Mouse (Mus musculus) brain, embryonic 14.5 days (tissue): ENCODE data around the gene Arhgap22.

Experiments used
- CTCF ChIP-seq: fragments of 200-500 bp; IDR thresholded peaks from 2 replicates; pipeline ENCODE4 v1.5.1; 2012; ENCODE audit warnings: inconsistent platforms, mild to moderate bottlenecking, moderate library complexity, borderline replicate concordance; ENCODE audit not compliant: insufficient read depth, insufficient read length; ENCODE audit errors: extremely low read depth
- POLR2A ChIP-seq: fragments of 200-500 bp; IDR thresholded peaks from 2 replicates; pipeline ENCODE4 v1.6.1; 2012; ENCODE audit warnings: mild to moderate bottlenecking, inconsistent platforms, borderline replicate concordance; ENCODE audit not compliant: poor library complexity, insufficient read depth, insufficient read length, severe bottlenecking; ENCODE audit errors: extremely low read depth

DNA sequence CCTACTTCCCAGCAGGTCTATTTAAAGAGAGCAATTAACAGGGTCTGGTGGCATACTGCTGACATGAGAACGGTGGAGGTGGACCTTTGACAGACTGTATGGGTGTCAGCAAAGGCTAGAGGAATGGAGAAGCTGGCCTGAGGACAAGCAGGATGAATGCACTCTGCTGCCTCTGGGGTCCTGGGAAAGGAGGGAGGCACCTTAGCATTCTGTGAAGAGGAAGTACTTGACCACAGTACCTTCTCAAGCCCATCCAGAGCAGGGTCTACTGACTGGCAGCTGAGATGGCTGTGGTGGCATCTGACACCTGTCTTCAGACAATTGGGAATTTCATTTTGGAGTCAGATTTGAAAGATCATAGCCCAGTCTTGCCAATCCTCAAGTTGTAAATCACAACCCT, 159.4 kb downstream of the Arhgap22 start:
- no peak for TF ChIP-seq POLR2A
- no peak for TF ChIP-seq CTCF
